Mouse (Mus musculus): ENCODE results near the gene Cldn6. TPM values are rescaled to one million over a fixed set of nuclear protein-coding genes. Genes with fewer than 3 reads are reported as not detected.

Gene Cldn6
- total RNA-seq (2021) (not detected), polyA plus RNA-seq (2012; rRNA removed) (not detected in 2 replicates)
- long read RNA-seq = 0 reads

- intact Hi-C loops (cut with DNase I) = no loop called here
- Histone ChIP-seq H3K9ac (ENCODE audit: low read depth, low read length) (no peak within 1 kb of the TSS), H3K79me2 (replicated peaks; ENCODE audit: control insufficient read depth, insufficient read depth, low read length) (no peaks in the 10 kb centered on the region), H3K36me3 (ENCODE audit: control insufficient read depth, insufficient read depth, low read length) (no peaks in the 10 kb centered on the region), H3K27ac (no peak within 1 kb of the TSS), H3K27me3 (ENCODE audit: control insufficient read depth, insufficient read depth, low read length) (peaks cover 9% of the 10 kb centered on the region), H3K4me3 (no peak within 1 kb of the TSS), H3K4me1 (ENCODE audit: control insufficient read depth, insufficient read depth, low read length) (peaks cover 2% of the 10 kb centered on the region; the same call in 1 of the 2 replicates)
- TF ChIP-seq CTCF (IDR thresholded peaks at IDR 0.05) (no peak), POLR2A (IDR thresholded peaks at IDR 0.05; ENCODE audit: insufficient read depth, low read depth, low read length) (no peak), EP300 (IDR thresholded peaks at IDR 0.05; ENCODE audit: insufficient read depth, low read depth, low read length) (no peak)
- DNase-seq = peak in 1 of 2 experiments; percentile 15
- WGBS = 8% methylated on average over 38 of the region's 38 CpGs
Measured at GRCm38 (mm10) chr17:23679127-23679835, at the start of gene Cldn6. Cldn6 (plus strand) TSS chr17:23679249.

- Histone ChIP-seq H3K36me3 (ENCODE audit: control insufficient read depth, insufficient read depth, low read length) (no peaks in the 10 kb centered on the region), H3K79me2 (replicated peaks; ENCODE audit: control insufficient read depth, insufficient read depth, low read length) (no peaks in the 10 kb centered on the region), H3K27me3 (ENCODE audit: control insufficient read depth, insufficient read depth, low read length) (no peaks in the 10 kb centered on the region), H3K27ac (no peak overlapping the region), H3K9ac (ENCODE audit: low read depth, low read length) (no peak overlapping the region), H3K4me3 (no peak overlapping the region), H3K4me1 (ENCODE audit: control insufficient read depth, insufficient read depth, low read length) (no peaks in the 10 kb centered on the region)
- peak; percentile 74 to 86 for DNase-seq
- intact Hi-C loops (cut with DNase I) = loop anchor here (1.0 to 2.0 kb wide), 2 partner anchors 60 to 72 kb away; no protein-coding TSS in a partner anchor
- TF ChIP-seq CTCF (IDR thresholded peaks at IDR 0.05) (peak; percentile 93), POLR2A (IDR thresholded peaks at IDR 0.05; ENCODE audit: insufficient read depth, low read depth, low read length) (no peak)
- WGBS = 14% methylated on average over 22 of the region's 22 CpGs
Measured at GRCm38 (mm10) chr17:23630195-23631020, 48.6 kb upstream of the Cldn6 start.

GRCm38 (mm10) chr17:23631241-23631640, 47.8 kb upstream of the Cldn6 start:
- H3K79me2 ChIP-seq (replicated peaks; ENCODE audit: control insufficient read depth, insufficient read depth, low read length) = no peaks in the 10 kb centered on the region
- no peaks in the 10 kb centered on the region for H3K27me3 ChIP-seq (ENCODE audit: control insufficient read depth, insufficient read depth, low read length)
- no peak for TF ChIP-seq EP300 (IDR thresholded peaks at IDR 0.05; ENCODE audit: insufficient read depth, low read depth, low read length)
- no peak for TF ChIP-seq CTCF (IDR thresholded peaks at IDR 0.05)
- TF ChIP-seq POLR2A (IDR thresholded peaks at IDR 0.05; ENCODE audit: insufficient read depth, low read depth, low read length) = no peak
- no peaks in the 10 kb centered on the region for H3K4me1 ChIP-seq (ENCODE audit: control insufficient read depth, insufficient read depth, low read length)
- WGBS = 70% methylated on average over 8 of the region's 8 CpGs
- no peak overlapping the region for H3K4me3 ChIP-seq
- H3K27ac ChIP-seq = no peak overlapping the region
- intact Hi-C loops (cut with DNase I) = loop anchor here (2.0 kb wide), 1 partner anchor 72 kb away; no protein-coding TSS in a partner anchor
- H3K9ac ChIP-seq (ENCODE audit: low read depth, low read length) = no peak overlapping the region
- no peaks in the 10 kb centered on the region for H3K36me3 ChIP-seq (ENCODE audit: control insufficient read depth, insufficient read depth, low read length)
- DNase-seq = no peak

GRCm38 (mm10) chr17:23644613-23645495, 34.2 kb upstream of the Cldn6 start, which contains the start of gene Mmp25:
Mmp25 (minus strand) TSS chr17:23645277.
- TF ChIP-seq CTCF (IDR thresholded peaks at IDR 0.05) (no peak), EP300 (IDR thresholded peaks at IDR 0.05; ENCODE audit: insufficient read depth, low read depth, low read length) (no peak), POLR2A (IDR thresholded peaks at IDR 0.05; ENCODE audit: insufficient read depth, low read depth, low read length) (no peak)
- Histone ChIP-seq H3K4me3 (peak within 1 kb of the TSS; percentile 38), H3K9ac (ENCODE audit: low read depth, low read length) (peak within 1 kb of the TSS; percentile 23), H3K27me3 (ENCODE audit: control insufficient read depth, insufficient read depth, low read length) (peaks cover 5% of the 10 kb centered on the region), H3K79me2 (replicated peaks; ENCODE audit: control insufficient read depth, insufficient read depth, low read length) (no peaks in the 10 kb centered on the region), H3K36me3 (ENCODE audit: control insufficient read depth, insufficient read depth, low read length) (no peaks in the 10 kb centered on the region), H3K27ac (no peak within 1 kb of the TSS), H3K4me1 (ENCODE audit: control insufficient read depth, insufficient read depth, low read length) (no peaks in the 10 kb centered on the region)
- DNase-seq = no peak
- intact Hi-C loops (cut with DNase I) = no loop called here
- 1% methylated on average over 58 of the region's 58 CpGs for WGBS

GRCm38 (mm10) chr17:23645894-23646293, 33.2 kb upstream of the Cldn6 start:
- Histone ChIP-seq H3K27ac (no peak overlapping the region), H3K4me3 (no peak overlapping the region), H3K9ac (ENCODE audit: low read depth, low read length) (no peak overlapping the region), H3K79me2 (replicated peaks; ENCODE audit: control insufficient read depth, insufficient read depth, low read length) (no peaks in the 10 kb centered on the region), H3K36me3 (ENCODE audit: control insufficient read depth, insufficient read depth, low read length) (no peaks in the 10 kb centered on the region), H3K4me1 (ENCODE audit: control insufficient read depth, insufficient read depth, low read length) (no peaks in the 10 kb centered on the region), H3K27me3 (ENCODE audit: control insufficient read depth, insufficient read depth, low read length) (peaks cover 5% of the 10 kb centered on the region)
- intact Hi-C loops (cut with DNase I) = no loop called here
- no peak for TF ChIP-seq POLR2A (IDR thresholded peaks at IDR 0.05; ENCODE audit: insufficient read depth, low read depth, low read length)
- TF ChIP-seq CTCF (IDR thresholded peaks at IDR 0.05) = no peak
- no peak for TF ChIP-seq EP300 (IDR thresholded peaks at IDR 0.05; ENCODE audit: insufficient read depth, low read depth, low read length)
- WGBS = 42% methylated on average over 10 of the region's 10 CpGs
- no peak for DNase-seq
